Mouse (Mus musculus): Measurements from ENCODE around the gene Cdk17.

DNA sequence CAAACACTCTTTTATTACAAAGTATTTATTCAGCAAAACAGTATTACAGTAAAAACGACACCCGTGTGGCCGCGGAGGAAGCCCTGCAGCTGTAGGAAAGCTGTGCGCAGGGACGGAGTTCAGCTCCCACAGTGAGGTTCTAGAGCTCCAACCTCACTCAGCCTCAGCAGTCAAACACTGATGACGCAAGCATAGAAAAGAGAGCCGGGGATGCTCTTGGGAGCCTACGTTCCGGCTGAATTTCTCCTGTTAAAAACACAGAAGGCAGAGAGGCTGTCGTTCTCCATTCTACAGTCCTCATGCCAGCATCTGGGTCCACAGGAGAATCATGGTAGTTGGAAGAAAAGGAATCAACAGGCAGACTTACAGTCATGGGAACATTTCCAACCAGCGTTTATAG, 86.7 kb downstream of the Cdk17 start:
- TF ChIP-seq CTCF (conservative IDR thresholded peaks at IDR 0.05; ENCODE audit: insufficient read depth, insufficient read length, low read depth, low read length) = no peak
- no peak for TF ChIP-seq POLR2A (IDR thresholded peaks at IDR 0.05; ENCODE audit: low read depth, low read length)

Data from kidney, adult 2 months (tissue).